Mouse (Mus musculus) stomach, adult 2 months (tissue): Measurements from ENCODE around the gene Mylk4. TPM values are rescaled to one million over a fixed set of nuclear protein-coding genes. Genes with fewer than 3 reads are reported as not detected.

Experiments used
- polyA plus RNA-seq: library from polyadenylated mRNA; depleted of rRNA; stranded (reverse); fragments of >200 nt; gene quantifications from 2 replicates; pipeline ENCODE4 v1.2.3, GENCODE M21; 2012; rRNA removed

The Mylk4 gene
- 0.05 and 0.26 TPM in 2 replicates for polyA plus RNA-seq

GRCm38 (mm10) chr13:32783816-32784215, at the start of gene Mylk4:
TSS of gene Mylk4 (minus strand) at chr13:32783954.

DNA sequence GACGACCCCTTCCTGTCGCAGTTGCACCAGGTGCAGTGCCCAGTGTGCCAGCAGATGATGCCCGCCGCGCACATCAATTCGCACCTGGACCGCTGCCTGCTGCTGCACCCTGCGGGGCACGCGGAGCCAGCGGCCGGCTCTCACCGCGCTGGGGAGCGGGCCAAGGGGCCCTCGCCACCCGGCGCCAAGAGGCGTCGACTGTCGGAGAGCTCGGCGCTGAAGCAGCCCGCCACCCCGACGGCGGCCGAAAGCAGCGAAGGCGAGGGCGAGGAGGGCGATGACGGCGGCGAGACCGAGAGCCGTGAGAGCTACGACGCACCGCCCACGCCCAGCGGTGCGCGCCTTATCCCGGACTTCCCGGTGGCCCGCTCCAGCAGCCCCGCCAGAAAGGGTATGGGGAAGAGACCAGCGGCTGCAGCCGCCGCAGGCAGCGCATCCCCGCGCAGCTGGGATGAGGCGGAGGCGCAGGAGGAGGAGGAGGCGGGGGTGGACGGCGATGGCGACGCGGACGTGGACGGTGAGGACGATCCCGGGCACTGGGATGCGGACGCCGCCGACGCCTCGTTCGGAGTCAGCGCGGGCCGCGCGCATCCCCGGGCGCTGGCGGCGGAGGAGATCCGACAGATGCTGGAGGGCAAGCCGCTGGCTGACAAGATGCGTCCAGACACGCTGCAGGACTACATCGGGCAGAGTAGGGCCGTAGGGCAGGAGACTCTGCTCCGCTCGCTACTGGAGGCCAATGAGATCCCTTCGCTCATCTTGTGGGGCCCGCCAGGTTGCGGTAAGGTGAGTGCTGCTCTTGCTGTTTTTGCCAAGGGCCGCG, 18.7 kb upstream of the Mylk4 start, which contains the start of gene D930007J09Rik:
Gene D930007J09Rik (minus strand): TSS at position 591 of the 823 bp plus-strand sequence.

GRCm38 (mm10) chr13:32801693-32802221, 18.0 kb upstream of the Mylk4 start, which contains the start of gene Wrnip1:
TSS of gene Wrnip1 (plus strand) at chr13:32802038.

Other genes with a start within 250 kb of the Mylk4 start
- 13.2 and 19.6 TPM in 2 replicates for gene Wrnip1, start 18.1 kb upstream of the Mylk4 start, polyA plus RNA-seq
- 0.40 and 0.73 TPM in 2 replicates for gene D930007J09Rik, start 18.9 kb upstream of the Mylk4 start, polyA plus RNA-seq
- gene Serpinb1a, start 67.2 kb upstream of the Mylk4 start, polyA plus RNA-seq = 10.1 and 13.8 TPM in 2 replicates
- gene Serpinb1c, start 114.3 kb upstream of the Mylk4 start, polyA plus RNA-seq = 0.04 TPM in 1 of 2 replicates, not detected in the other
- 0.28 and 0.34 TPM in 2 replicates for gene Serpinb6b, start 181.3 kb upstream of the Mylk4 start, polyA plus RNA-seq
- gene Serpinb9, start 219.3 kb upstream of the Mylk4 start, polyA plus RNA-seq = 0.34 and 0.55 TPM in 2 replicates
- 0.05 TPM in 1 of 2 replicates, not detected in the other for gene Serpinb9b, start 243.5 kb upstream of the Mylk4 start, polyA plus RNA-seq